Mouse (Mus musculus): ENCODE results near the gene Ankrd34c. TPM values are rescaled to one million over a fixed set of nuclear protein-coding genes. Genes with fewer than 3 reads are reported as not detected.

The Ankrd34c gene
- polyA plus RNA-seq, 1 experiment from 2014 or later, result 0.23 TPM

Other genes with a start within 250 kb of the Ankrd34c start
- gene Minar1, start 115.3 kb downstream of the Ankrd34c start, polyA plus RNA-seq (2015; fragmentation: Nextera tagmentation; extraction: Ambion mirVana), result 1.9 and 2.0 TPM in 2 replicates
- gene Tmed3, start 33.4 kb downstream of the Ankrd34c start, polyA plus RNA-seq (2015; fragmentation: Nextera tagmentation; extraction: Ambion mirVana), result 52.7 and 58.4 TPM in 2 replicates
- 4.4 and 5.3 TPM in 2 replicates for gene Rasgrf1, start 171.4 kb upstream of the Ankrd34c start, polyA plus RNA-seq (2015; fragmentation: Nextera tagmentation; extraction: Ambion mirVana)

All from midbrain, embryonic 15.5 days (tissue).